Mouse (Mus musculus) thymus, postnatal 0 days (tissue): ENCODE measurements around the gene Adamts6. TPM values are rescaled to one million over a fixed set of nuclear protein-coding genes. Genes with fewer than 3 reads are reported as not detected.

Source experiments
- DNase-seq: peaks from one replicate; pipeline ENCODE4 v3.0.0-alpha.2; 2015; ENCODE audit warnings: low spot score
- polyA plus RNA-seq: library from polyadenylated mRNA; unstranded; fragments of >200 nt; fragmentation: Nextera tagmentation; extraction: Ambion mirVana; gene quantifications from 2 replicates; pipeline ENCODE4 v1.2.1, GENCODE M21; 2015

Adamts6 gene
- polyA plus RNA-seq, result 1.8 and 2.1 TPM in 2 replicates

DNA sequence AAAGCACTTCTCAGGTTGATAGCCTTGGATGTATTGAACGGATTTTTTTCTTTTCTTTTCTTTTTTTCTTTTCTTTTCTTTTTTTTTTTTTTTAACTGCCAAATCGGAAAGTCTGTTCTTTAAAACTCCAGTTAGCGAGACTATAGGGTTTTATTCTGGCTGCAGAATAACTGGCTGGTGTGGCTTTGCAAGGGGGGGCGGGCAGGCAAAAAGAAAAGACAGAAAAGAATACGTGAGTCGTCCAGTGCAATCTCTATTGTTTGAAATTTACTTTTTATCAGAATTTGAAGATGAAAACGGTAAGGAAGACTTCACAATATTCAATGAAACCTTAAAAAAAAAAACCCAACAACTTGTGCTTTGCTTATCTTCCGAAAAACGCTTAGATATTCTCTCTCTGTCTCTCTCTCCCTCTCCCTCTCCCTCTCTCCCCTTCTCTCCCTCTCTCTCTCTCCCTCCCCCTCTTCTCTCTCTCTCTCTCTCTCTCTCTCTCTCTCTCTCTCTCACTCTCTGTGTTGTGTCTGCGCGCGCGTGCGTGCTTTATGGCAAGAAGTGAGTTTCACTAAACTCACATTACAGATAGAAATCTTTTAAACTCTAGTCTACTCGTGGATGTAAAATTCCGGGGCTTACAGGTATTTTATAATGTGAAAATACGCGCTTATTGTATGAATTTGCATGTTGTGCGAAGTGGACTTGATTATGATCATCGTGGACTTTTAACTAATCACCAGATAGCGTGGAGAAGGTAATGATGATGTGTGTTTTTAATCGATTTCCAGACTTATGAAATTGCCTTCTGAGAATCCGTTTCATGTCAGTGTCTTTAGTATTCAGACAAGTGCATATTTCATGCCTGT is at the start of gene Adamts6:
Adamts6 (plus strand) TSS at position 470 of the 860 bp plus-strand sequence.
- peak; percentile 63 for DNase-seq

DNA sequence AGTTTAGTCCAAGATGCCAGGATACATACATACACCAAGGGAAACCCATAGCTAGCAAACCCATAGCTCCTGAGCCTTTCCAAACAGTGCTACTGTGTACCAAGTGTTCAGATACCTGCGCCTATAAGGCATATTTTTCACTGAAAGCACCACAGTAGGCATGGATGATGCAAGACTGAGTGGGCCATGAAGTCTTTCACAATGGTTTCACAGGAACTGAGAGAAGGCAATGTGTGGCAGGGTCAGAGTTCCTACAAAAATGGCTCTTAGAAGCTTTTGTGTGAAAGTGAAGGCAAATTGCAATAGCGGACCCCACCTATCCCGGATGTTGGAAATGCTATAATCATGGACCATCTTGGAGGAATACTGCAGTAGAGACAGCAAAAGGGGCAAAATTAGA is 28.6 kb upstream of the Adamts6 start:
- no peak for DNase-seq

DNA sequence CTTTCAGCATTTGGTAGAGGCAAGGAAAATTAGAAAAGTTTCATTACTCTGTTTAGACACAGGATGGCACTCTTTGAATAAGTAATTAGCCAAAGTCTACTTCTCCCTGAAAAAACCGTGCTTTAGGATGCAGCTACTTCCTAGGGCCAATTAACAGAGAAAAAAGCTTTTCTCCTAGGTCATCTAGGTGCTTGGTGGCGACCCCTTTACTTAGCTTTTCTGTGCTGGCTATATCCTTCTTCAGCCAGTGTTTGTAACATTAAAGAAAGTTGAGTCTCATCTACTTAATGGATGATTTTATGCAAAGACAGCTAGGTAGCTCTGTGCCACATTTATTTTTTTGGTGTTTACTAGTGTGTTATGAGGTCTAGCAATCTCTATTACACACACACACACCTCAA is 2.6 kb upstream of the Adamts6 start:
- peak; percentile 69 for DNase-seq

DNA sequence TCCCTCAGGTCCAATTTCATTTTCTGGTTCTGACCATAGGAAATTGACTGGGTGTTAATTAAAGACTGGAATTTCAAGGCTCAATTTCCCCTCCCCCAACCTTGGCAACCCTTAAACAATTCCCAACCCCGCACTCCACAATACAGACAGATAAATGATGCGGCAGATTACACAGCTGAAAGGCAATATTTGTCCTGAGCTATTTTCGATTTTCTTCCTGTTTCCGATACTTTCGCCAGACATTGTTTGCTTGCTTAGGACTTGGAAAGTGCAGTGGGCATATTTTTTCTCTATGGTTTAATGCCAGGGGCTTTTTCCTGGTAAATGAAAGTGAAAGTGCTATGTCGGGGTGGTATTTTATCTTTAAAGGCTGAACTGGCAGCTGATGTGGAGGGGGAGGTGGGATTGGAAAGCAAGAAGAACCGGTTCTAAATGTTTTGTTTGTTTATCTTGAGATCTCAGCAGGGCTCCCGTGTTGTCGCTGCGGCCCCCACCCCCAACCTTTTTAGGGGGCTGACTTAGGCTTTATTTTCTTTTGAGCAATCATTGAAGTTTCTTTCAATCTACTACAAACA is 1.8 kb upstream of the Adamts6 start:
- peak; percentile 48 for DNase-seq

DNA sequence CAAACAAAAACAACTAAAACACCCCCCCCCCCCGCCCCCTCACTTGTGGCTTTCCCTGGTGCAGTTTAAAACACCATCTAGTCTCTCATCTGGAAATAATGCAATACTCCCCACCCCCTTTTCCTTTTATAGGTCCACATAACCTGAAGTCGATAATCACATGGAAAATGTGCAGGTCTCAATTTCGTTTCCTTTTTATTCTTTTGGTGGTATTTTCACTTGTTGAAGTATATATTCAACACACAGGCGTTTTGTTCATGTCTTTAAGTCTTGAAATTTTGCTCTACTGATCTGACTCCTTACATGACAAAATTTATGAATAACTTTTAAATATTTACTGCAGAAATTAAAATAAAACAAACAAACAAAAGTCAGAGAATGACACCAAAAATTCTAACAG is 1.3 kb upstream of the Adamts6 start:
- no peak for DNase-seq

DNA sequence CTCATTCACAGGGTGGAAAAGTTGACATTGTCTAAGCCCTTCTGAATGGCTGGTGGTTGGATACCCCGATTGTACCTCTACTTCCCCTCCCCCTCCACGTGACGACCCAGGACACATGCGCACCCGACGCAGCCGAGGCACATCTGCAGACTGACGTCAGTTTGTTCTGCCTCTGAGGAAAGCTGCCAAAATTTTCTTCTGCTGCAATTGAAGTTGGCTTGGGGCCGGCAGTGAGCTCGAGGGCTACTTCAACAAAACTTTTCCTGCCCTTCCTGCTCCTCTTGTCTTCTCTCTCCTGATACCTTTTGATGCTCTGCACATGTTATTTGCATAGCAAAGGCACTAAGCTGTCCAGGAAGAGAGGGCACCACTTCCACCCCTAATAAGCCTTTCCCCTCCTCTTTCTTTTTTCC is 732 bp upstream of the Adamts6 start:
- peak; percentile 97 for DNase-seq

DNA sequence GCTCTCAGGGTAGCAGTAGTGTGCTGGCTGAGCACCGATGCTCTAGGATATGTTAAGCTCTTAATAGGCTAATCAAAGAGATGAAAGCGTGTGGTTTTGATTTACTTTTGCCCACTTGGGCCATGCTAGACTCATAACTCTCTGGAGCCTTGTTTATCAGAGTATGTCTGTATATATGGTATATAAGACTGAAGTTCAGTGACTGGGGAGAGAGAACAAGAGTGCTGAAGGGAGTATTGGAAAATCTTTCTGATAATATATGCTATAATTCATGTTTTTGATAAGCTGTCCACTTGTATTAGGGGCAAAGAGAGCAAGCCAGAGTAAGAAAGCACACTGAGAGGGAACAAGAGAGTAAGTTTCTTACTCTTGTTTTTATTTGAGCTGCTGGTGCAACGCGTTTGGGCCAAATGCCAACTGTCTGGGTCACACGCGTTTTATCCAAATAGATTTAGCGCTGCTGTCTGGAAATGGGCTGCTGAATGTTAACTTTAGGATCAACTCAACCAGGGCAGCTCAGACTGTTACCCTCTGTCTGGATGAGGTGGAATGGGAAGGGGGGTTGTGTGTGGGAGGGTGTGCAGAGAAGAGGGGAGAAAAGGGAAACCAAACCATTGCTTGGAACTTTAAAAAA is 708 bp downstream of the Adamts6 start:
- DNase-seq, result peak; percentile 23

DNA sequence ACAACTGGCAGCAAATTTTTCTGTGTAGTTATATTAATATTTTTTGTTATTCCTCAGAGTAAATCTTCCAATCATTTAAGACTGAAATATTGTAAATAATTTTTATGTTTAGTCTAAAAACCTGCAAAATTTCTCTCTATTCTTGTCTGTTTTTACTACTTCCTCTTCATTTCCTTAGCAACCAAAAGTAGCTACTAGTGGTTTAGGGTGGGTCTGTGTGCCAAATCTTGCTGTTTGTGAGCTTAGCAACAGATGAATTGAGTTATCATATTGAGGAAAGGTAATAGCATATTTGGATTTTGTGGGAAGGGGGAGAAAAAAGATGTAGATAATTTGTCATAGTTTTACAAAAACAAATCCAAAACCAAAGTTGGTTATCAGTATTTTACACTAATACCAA is 1.5 kb downstream of the Adamts6 start:
- peak; percentile 19 for DNase-seq

DNA sequence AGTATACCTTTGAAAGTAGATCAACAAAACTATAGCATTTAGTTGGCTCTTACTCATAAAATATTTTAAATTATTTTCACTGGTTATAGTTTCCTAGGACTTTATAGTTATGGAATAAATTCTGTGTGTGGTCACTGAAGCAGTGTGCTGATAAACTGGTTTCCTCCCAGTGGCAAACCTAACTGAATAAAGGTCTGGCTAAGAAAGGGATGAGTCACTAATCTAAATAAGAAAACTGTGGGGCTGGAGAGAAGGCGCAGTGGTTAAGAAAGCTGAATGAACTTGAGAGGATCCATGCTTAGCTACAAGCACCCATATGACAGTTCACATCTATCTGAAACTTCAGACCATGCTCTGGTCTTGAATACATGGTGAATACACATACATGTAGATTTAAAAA is 7.8 kb downstream of the Adamts6 start:
- no peak for DNase-seq

DNA sequence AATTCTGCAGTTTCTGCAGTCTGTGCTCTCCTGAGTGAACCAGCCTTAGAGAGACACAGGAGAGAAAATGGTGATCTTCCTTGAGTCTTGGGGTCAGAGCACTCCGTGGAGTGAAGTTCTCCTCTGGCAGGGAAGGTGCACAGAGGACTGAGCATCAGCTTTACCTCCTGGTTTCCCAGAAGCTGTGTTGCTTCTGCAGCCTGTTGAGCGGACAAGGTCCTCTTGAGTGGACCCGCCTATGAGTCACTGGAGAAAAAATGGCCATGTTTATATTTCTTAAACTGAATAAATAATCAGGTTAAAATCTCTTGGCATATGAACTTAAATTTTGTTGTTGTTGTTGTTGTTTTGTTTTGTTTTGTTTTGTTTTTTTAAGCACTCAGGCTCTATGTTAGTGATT is 41.7 kb downstream of the Adamts6 start:
- no peak for DNase-seq

DNA sequence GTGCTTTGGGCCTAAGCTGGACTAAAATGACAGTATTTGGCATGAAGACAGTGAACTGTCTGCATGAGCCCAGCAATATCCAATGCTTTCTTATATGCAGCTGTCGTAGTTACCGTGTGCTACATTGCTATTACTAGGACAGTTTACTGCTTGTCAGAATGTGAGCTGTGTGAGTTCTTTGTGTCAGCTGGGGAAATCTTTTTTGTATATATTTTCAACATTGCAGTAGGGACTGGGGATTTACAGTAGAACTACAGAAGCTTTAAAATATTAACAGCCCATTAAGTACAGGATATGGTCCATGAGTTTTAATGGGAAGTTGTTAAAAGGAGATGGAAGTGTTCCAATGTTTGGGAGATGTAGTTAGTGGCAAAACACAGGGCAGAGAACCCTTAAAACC is 42.1 kb downstream of the Adamts6 start:
- DNase-seq, result no peak

DNA sequence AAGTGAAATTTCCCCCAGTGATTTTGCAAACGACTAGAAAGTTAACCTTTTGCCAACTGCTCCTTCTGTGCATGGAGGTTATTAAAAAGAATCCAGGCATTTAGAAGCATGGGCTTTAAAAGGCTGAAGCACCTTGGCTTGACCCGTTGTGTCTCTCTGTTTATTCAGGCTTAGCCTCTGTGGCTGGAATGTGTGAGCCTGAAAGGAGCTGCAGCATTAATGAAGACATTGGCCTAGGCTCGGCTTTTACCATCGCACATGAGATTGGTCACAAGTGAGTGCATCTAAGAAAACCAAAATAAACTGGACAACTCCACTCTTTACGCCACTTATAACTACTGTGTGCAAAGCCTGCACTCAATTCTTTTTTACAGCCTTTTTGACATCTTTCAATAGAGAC is 65.0 kb downstream of the Adamts6 start:
- DNase-seq, result no peak

DNA sequence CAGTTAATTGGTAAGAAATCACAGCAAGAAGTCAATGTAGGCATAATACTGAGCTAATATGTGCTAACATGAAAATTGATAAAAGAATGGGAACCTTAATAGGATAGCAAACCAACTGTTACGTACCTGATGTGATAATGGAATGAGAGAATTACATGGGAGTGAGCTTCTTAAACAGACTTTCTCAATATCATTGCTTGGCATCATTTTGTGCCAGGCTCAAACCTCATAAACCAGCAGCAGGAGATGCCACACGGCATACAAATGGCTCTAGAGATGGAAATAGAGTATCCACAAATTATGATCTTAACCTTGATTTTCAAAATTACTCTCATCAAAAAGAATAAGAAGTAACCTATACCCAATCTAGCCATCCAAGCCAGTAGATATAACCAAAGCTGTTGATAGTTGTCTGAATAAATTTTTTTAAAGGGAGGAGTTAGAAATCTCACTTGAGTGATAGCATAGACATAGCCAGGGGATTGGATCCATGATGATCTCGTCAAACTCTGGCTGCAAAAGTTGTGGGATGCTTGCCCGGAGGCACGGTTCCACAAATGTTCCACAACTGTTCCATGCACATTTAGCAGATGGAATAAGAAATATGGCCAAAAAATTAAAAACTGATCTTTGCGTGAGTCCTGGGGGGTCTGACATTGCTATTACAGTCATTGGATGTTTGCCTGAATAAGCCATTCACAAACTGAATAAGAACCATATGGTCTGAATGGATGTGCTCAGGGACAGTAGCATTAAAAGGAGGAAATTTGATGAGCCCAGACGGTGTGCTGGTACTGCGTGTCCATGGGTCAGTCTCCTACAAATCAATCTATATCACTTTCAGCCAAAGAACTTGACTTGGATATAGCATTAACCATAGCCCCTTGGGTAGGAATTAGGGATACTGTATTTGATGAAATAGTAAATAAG is 106.1 kb downstream of the Adamts6 start:
- DNase-seq, result no peak

DNA sequence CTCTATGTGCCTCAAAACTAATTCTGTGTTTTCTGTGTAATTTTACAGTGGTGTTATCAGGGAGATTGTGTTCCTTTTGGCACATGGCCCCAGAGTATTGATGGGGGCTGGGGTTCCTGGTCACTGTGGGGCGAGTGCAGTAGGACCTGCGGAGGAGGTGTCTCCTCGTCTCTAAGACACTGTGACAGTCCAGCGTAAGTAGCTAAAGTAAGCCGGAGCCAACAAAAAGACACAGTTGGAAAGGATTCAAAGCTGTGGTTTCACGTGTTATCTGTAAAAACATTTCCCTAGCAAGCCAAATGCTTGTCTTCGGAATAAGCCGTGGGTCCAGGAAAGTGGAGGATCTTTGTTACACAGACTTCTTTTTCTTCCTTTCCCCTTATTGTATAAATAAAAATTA is 110.2 kb downstream of the Adamts6 start:
- DNase-seq, result no peak

DNA sequence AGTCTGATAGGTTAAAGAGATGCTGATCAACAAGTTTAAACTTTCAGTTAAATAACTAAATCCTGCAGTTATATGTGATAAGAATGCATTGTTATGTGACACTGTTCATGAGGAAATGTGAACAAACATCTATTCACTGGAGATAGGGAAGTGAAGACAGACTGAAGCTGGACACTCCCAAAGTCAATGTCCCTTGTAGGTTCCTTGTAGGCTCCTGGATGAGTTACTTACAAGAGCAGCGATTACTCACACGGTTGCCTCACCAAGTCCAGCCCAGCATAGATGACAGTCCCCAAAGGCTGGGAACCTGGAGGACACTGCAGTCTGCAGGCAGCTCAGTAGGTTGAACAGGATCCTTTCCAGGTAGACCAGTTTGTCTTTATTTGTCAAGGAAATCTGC is 145.1 kb downstream of the Adamts6 start:
- DNase-seq, result no peak

DNA sequence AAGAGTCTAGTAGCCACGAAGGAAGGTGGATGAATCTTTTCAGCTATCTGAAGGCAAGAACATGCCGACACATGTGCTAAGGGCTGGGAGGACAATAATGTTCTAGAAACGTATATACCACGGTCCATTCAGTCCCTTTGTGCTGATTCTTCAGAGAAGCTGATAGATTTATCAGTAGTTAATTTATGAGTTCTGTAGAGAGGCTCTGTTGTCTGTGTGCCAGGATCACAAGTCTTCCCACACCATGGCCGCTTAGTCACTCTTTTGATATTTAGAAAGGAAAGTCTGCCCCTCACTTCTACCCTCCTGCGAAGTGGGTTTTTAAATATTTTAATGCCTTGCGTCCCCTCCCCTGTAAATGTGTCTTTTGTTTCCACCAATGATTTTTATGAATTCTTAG is 154.9 kb downstream of the Adamts6 start:
- no peak for DNase-seq

DNA sequence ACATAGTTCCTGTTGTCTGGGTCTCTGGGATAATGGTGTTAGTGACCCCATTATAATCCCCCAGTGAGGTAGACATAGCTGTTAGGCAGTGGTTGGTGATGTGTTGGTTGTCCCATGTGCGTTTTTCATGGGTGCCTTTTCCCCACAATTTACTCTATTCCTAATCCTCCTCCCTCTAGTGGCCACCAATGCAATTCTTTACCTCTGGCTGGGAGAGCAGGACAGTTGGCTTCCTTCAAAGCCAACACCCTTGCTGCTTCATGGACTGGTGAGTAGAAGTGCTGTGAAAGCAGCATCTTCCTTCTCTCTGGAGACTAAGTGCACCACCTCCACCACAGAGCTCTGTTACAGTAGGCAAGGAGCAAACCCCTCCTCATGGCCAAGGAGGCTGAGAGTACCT is 157.8 kb downstream of the Adamts6 start:
- no peak for DNase-seq

DNA sequence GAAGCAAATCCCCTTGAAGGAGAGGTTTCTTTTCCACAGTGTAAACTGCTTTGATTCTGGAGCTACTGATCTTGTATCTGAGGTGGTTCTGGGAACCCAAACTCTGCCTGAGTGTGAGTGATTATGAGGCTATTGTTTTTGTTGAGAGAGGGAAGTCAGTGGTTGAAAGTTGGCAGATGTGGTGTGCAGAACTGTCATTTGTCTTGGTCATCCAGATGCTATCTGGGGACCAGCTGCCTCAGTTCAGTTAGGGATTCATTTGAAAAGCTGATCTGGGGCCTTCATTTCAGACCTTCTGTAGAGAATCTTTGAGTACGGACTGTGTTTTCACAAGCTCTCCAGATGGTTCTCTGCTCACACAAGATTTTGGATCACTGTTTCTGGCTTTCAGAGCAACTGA is 159.3 kb downstream of the Adamts6 start:
- DNase-seq, result no peak

DNA sequence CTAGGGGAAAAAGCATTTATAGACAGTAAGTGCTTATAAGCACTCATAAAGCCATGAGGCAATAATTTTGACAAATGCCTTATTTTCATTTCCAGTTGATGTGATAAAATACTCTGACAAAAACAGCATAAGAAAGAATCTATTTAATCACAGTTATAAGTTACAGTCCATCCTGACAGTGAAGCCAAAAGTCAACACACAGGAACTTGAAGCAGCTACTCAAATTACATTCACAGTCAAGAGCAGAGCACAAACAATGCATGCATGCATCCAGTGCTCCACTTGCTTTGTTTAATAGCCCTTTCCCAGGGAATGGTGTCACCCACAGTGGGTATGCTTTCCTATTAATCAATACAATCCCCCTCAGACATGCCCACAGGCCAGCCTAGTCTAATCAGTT is 159.8 kb downstream of the Adamts6 start:
- no peak for DNase-seq

DNA sequence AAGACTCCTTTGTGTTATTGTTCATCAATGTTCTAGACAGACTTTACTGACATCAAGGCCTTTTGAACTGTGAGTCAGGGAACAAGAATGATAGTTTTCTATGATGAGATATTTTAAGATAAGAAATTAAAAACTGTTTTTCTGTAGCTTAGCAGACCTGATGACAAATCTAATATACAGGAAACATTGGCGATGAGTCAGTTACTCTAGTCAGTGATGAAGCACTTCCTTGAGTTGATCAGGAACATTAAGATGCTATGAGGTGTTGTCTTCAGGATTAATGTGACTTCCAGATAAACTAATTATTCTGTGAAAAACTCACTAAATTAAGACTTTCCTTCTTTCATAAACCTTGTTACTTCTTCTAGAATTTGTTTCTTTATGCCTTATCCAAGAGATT is 160.7 kb downstream of the Adamts6 start:
- no peak for DNase-seq

DNA sequence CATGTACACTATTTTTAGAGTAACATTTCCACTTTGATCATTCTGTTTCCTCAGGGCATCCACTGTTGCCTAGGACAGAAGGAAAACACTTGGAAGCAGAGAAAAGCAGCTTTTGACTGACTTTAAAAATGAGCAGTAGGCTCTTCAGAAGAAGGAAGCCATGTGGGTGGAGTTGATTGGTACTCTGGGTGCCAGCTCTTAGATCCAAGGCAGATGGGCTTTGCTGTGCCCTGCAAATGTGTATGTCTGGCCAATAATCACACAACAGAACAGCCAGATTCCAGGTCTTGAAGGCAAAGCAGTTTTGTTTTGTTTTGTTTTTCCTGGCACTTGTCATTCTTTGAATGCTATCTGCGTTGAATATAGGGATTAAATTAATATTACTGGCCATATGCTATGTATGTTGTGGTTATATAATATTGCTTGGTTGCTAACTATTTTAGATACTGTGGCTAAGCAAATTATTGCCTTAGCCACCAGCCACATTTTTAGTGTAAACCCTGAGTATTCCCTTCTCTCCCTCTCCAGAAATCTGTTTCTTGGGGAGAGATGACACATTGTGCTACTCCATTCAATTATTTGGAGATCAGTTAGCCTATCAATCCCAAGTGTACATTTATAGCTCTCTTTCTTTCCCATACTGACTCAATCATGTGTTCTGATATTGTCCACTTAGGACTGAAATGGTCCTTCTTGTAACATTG is 165.8 kb downstream of the Adamts6 start:
- DNase-seq, result no peak
